Mouse (Mus musculus) small intestine, adult 2 months (tissue): Measurements from ENCODE around the gene Hist1h1b.

Experiments used
- CTCF ChIP-seq: fragments of 200-500 bp; IDR thresholded peaks from 2 replicates; pipeline ENCODE4 v1.5.1; 2012; ENCODE audit warnings: low read depth, mild to moderate bottlenecking, control low read depth, inconsistent platforms, low read length, moderate library complexity, mixed read lengths; ENCODE audit not compliant: insufficient replicate concordance, insufficient read length; ENCODE audit errors: extremely low read depth
- POLR2A ChIP-seq: fragments of 200-500 bp; IDR thresholded peaks from 2 replicates; pipeline ENCODE4 v1.6.1; 2012; ENCODE audit warnings: low read depth, mild to moderate bottlenecking, control low read depth, inconsistent platforms, low read length, moderate library complexity

GRCm38 (mm10) chr13:21784311-21784710 is 3.9 kb upstream of the Hist1h1b start:
- no peak for TF ChIP-seq POLR2A
- TF ChIP-seq CTCF, result no peak
